Mouse (Mus musculus) MEL (cell line): Measurements from ENCODE around the gene Col8a2. TPM values are rescaled to one million over a fixed set of nuclear protein-coding genes. Genes with fewer than 3 reads are reported as not detected.

Source experiments
- DNase-seq: peaks from one replicate; pipeline ENCODE4 v3.0.0; 2011; ENCODE audit warnings: low read depth, low spot score
- H3K27ac ChIP-seq: 2 replicates; pipeline ENCODE4 v1.5.1; 2012; ENCODE audit warnings: low read depth, mild to moderate bottlenecking, control low read depth, low read length, moderate library complexity; ENCODE audit not compliant: control insufficient read depth
- H3K27me3 ChIP-seq, 2 experiments: fragments of 150-350 bp in 1 of 2; sonication (generic) in 1 of 2; 2 replicates each; pipeline ENCODE4 v1.6.1; 2012; ENCODE audit warnings: low read length in 2 of 2, mild to moderate bottlenecking in 2 of 2, improper control_type of control experiment in 1 of 2, moderate library complexity in 1 of 2; ENCODE audit not compliant: insufficient read depth in 2 of 2, control insufficient read depth in 1 of 2
- H3K36me3 ChIP-seq, 2 experiments: 2 replicates each; pipeline ENCODE4 v1.6.1; 2012 to 2014; ENCODE audit warnings: low read length in 2 of 2, improper control_type of control experiment in 1 of 2, inconsistent platforms in 1 of 2, mild to moderate bottlenecking in 1 of 2; ENCODE audit not compliant: insufficient read depth in 2 of 2, control insufficient read depth in 1 of 2
- H3K4me1 ChIP-seq, 2 experiments: fragments of 150-350 bp in 1 of 2; sonication (generic) in 1 of 2; 2 replicates each; pipeline ENCODE4 v1.6.1; 2012; ENCODE audit warnings: low read length in 2 of 2, improper control_type of control experiment in 1 of 2, mild to moderate bottlenecking in 1 of 2; ENCODE audit not compliant: insufficient read depth in 2 of 2, control insufficient read depth in 1 of 2
- H3K4me3 ChIP-seq, 2 experiments: fragments of 150-350 bp in 1 of 2; sonication (generic) in 1 of 2; 2 replicates each; pipeline ENCODE4 v1.5.1; 2012; ENCODE audit warnings: low read depth in 2 of 2, low read length in 2 of 2, mild to moderate bottlenecking in 2 of 2, moderate library complexity in 2 of 2, control low read depth in 1 of 2, improper control_type of control experiment in 1 of 2; ENCODE audit not compliant: control insufficient read depth in 1 of 2, insufficient read depth in 1 of 2
- H3K79me2 ChIP-seq: 2 replicates; pipeline ENCODE4 v1.6.1; 2012; ENCODE audit warnings: mild to moderate bottlenecking, low read length, moderate library complexity; ENCODE audit not compliant: control insufficient read depth, poor library complexity, insufficient read depth
- H3K9ac ChIP-seq: 2 replicates; pipeline ENCODE4 v1.6.1; 2012; ENCODE audit warnings: low read depth, mild to moderate bottlenecking, control low read depth, low read length, moderate library complexity; ENCODE audit not compliant: control insufficient read depth, poor library complexity, severe bottlenecking
- H3K9me3 ChIP-seq: fragments of 150-350 bp; sonication (generic); replicated peaks from 2 replicates; pipeline ENCODE4 v1.6.1; 2012; ENCODE audit warnings: mild to moderate bottlenecking, low read length, improper control_type of control experiment, moderate library complexity; ENCODE audit not compliant: insufficient read depth
- CHD2 ChIP-seq: IDR thresholded peaks from 2 replicates; pipeline ENCODE4 v1.6.1; 2011; ENCODE audit warnings: low read length, improper control_type of control experiment
- GABPA ChIP-seq: IDR thresholded peaks from 2 replicates; pipeline ENCODE4 v1.6.1; 2012; ENCODE audit warnings: low read depth, mild to moderate bottlenecking, inconsistent platforms, low read length, improper control_type of control experiment, moderate library complexity
- MAFK ChIP-seq: IDR thresholded peaks from 2 replicates; pipeline ENCODE4 v1.6.1; 2011; ENCODE audit warnings: low read depth, mild to moderate bottlenecking, low read length, improper control_type of control experiment, borderline replicate concordance
- MAX ChIP-seq: IDR thresholded peaks from 2 replicates; pipeline ENCODE4 v1.6.1; 2011; ENCODE audit warnings: low read length, improper control_type of control experiment
- MEF2A ChIP-seq: IDR thresholded peaks from 2 replicates; pipeline ENCODE4 v1.6.1; 2014; ENCODE audit warnings: low read depth, mild to moderate bottlenecking, inconsistent platforms, low read length, improper control_type of control experiment; ENCODE audit not compliant: poor library complexity, insufficient replicate concordance, severe bottlenecking; ENCODE audit errors: extremely low read depth
- MYC ChIP-seq: IDR thresholded peaks from 2 replicates; pipeline ENCODE4 v1.6.1; 2011; ENCODE audit warnings: low read depth, mild to moderate bottlenecking, low read length, improper control_type of control experiment, moderate library complexity
- NELFE ChIP-seq: IDR thresholded peaks from 2 replicates; pipeline ENCODE4 v1.6.1; 2011; ENCODE audit warnings: low read depth, low read length, improper control_type of control experiment
- POLR2A ChIP-seq, 2 experiments: IDR thresholded peaks; 2 replicates each; pipeline ENCODE4 v1.6.1; 2011 to 2012; ENCODE audit warnings: low read length in 2 of 2, mild to moderate bottlenecking in 2 of 2, control low read depth in 1 of 2, improper control_type of control experiment in 1 of 2, low read depth in 1 of 2, moderate library complexity in 1 of 2; ENCODE audit not compliant: control insufficient read depth in 1 of 2, insufficient read depth in 1 of 2, poor library complexity in 1 of 2
- RCOR1 ChIP-seq: IDR thresholded peaks from 2 replicates; pipeline ENCODE4 v1.6.1; 2012; ENCODE audit warnings: low read depth, mild to moderate bottlenecking, inconsistent platforms, low read length, improper control_type of control experiment
- TAL1 ChIP-seq: IDR thresholded peaks from 2 replicates; pipeline ENCODE4 v1.6.1; 2012; ENCODE audit warnings: mild to moderate bottlenecking, inconsistent platforms, low read length, moderate library complexity, mixed read lengths
- TBP ChIP-seq: IDR thresholded peaks from 2 replicates; pipeline ENCODE4 v1.8.0; 2011; ENCODE audit warnings: low read depth, low read length, improper control_type of control experiment
- TCF12 ChIP-seq: IDR thresholded peaks from 2 replicates; pipeline ENCODE4 v1.6.1; 2014; ENCODE audit warnings: low read depth, mild to moderate bottlenecking, inconsistent platforms, low read length, improper control_type of control experiment, moderate library complexity
- ZC3H11A ChIP-seq: IDR thresholded peaks from 2 replicates; pipeline ENCODE4 v1.6.1; 2012; ENCODE audit warnings: low read depth, mild to moderate bottlenecking, inconsistent platforms, low read length, improper control_type of control experiment
- ZNF384 ChIP-seq: IDR thresholded peaks from 2 replicates; pipeline ENCODE4 v1.6.1; 2012; ENCODE audit warnings: low read depth, mild to moderate bottlenecking, inconsistent platforms, low read length, improper control_type of control experiment
- polyA plus RNA-seq, 2 experiments: library from polyadenylated mRNA; stranded (reverse) in 1 of 2; unstranded in 1 of 2; fragments of >175 nt in 1 of 2; fragments of >200 nt in 1 of 2; gene quantifications; 2 replicates each; pipeline versions ENCODE4 v1.2.1 to v1.2.4; 2012; ENCODE audit warnings: low replicate concordance in 2 of 2, low read depth in 1 of 2; ENCODE audit not compliant: insufficient read length in 2 of 2, insufficient read depth in 1 of 2, missing spikeins in 1 of 2
- total RNA-seq: library from RNA; depleted of rRNA; stranded (reverse); fragments of 300-350 nt; gene quantifications from 2 replicates; pipeline ENCODE4 v1.2.3, GENCODE M21; 2012

Gene Col8a2
- total and polyA plus RNA-seq, 3 experiments = not detected

GRCm38 (mm10) chr4:126295152-126295551 is 8.6 kb downstream of the Col8a2 start:
- TF ChIP-seq TAL1 (no peak), CHD2 (no peak), MAX (no peak)
- no peaks in the 10 kb centered on the region for H3K36me3 ChIP-seq
- no peaks in the 10 kb centered on the region for H3K9me3 ChIP-seq
- H3K27ac ChIP-seq = no peak overlapping the region
- no peak for DNase-seq
- H3K79me2 ChIP-seq = no peaks in the 10 kb centered on the region
- H3K27me3 ChIP-seq = no peaks in the 10 kb centered on the region
- no peaks in the 10 kb centered on the region for H3K4me1 ChIP-seq
- H3K9ac ChIP-seq = no peak overlapping the region
- H3K4me3 ChIP-seq = no peak overlapping the region

- Histone ChIP-seq H3K9ac (no peak overlapping the region), H3K27me3 (no peaks in the 10 kb centered on the region), H3K36me3 (no peaks in the 10 kb centered on the region), H3K79me2 (no peaks in the 10 kb centered on the region), H3K4me3 (no peak overlapping the region), H3K4me1 (no peaks in the 10 kb centered on the region), H3K27ac (no peak overlapping the region), H3K9me3 (no peaks in the 10 kb centered on the region)
- no peak for DNase-seq
- TF ChIP-seq ZNF384 = peak; percentile 71
- no peak for TF ChIP-seq MAFK
Observed at GRCm38 (mm10) chr4:126295937-126296336, 9.3 kb downstream of the Col8a2 start.

GRCm38 (mm10) chr4:126296617-126297101 is 10.1 kb downstream of the Col8a2 start:
- TF ChIP-seq MYC = no peak
- no peak for TF ChIP-seq GABPA
- no peak for TF ChIP-seq TCF12
- no peak for TF ChIP-seq CHD2
- TF ChIP-seq RCOR1 = no peak
- no peak for TF ChIP-seq TBP
- no peak for TF ChIP-seq ZNF384
- TF ChIP-seq MEF2A = no peak
- no peak for TF ChIP-seq NELFE
- no peak for TF ChIP-seq POLR2A (IDR thresholded peaks at IDR 0.05; ENCODE audit: control insufficient read depth in 1 of 2, insufficient read depth in 1 of 2, low read depth in 1 of 2, low read length in 2 of 2, poor library complexity in 1 of 2)
- TF ChIP-seq ZC3H11A = no peak
- peak; percentile 35 for DNase-seq
- H3K4me3 ChIP-seq = peak overlapping the region; percentile 29 to 48; a peak in 3 of 4 replicates

More at GRCm38 (mm10) chr4:126296617-126297101, 10.1 kb downstream of the Col8a2 start:
- Histone ChIP-seq H3K4me1 (no peaks in the 10 kb centered on the region), H3K79me2 (no peaks in the 10 kb centered on the region), H3K36me3 (no peaks in the 10 kb centered on the region), H3K27ac (no peak overlapping the region), H3K9ac (peak overlapping the region; percentile 46), H3K27me3 (no peaks in the 10 kb centered on the region), H3K9me3 (no peaks in the 10 kb centered on the region)
